In genomic region chr9:57259736-57260135, GRCm38 (mm10) we compare ENCODE assay signal across 8 mouse cellular contexts. TPM values are rescaled to one million over a fixed set of nuclear protein-coding genes. Genes with fewer than 3 reads are reported as not detected.
DNase-seq lines count a peak whose midpoint lies in the region; ATAC-seq and TF ChIP-seq lines count a peak whose summit lies in the region.

No protein-coding gene starts in this region.

- H3K9me3 ChIP-seq in G1E (replicated peaks): no peaks in the 10 kb centered on the region
- H3K9me3 ChIP-seq in lung, embryonic 15.5 days: no peaks in the 10 kb centered on the region

- peaks cover 66% of the 10 kb centered on the region for H3K36me3 ChIP-seq in G1E (replicated peaks)
- H3K36me3 ChIP-seq in lung, embryonic 15.5 days: peaks cover 38% of the 10 kb centered on the region

- H3K4me2 ChIP-seq in lung, embryonic 15.5 days: peak overlapping the region; percentile 88

- no peak overlapping the region; the same call in 1 of the 2 replicates for H3K4me3 ChIP-seq in G1E (ENCODE audit: low read depth, low read length)
- no peak overlapping the region for H3K4me3 ChIP-seq in lung, embryonic 15.5 days

- 1% methylated on average over 3 of the region's 3 CpGs for WGBS in lung, embryonic 15.5 days

- H3K27me3 ChIP-seq in G1E (ENCODE audit: insufficient read depth, low read length): no peaks in the 10 kb centered on the region
- H3K27me3 ChIP-seq in lung, embryonic 15.5 days: no peaks in the 10 kb centered on the region

- peak; percentile 89 for TF ChIP-seq CTCF in G1E (IDR thresholded peaks at IDR 0.05; ENCODE audit: low read depth, low read length)

- no peak overlapping the region for H3K27ac ChIP-seq in lung, embryonic 15.5 days

- peaks cover 78% of the 10 kb centered on the region for H3K4me1 ChIP-seq in G1E (ENCODE audit: insufficient read depth, low read depth, low read length)
- peaks cover 30% of the 10 kb centered on the region for H3K4me1 ChIP-seq in lung, embryonic 15.5 days

- no peak overlapping the region for H3K9ac ChIP-seq in lung, embryonic 15.5 days

- DNase-seq in G1E (ENCODE audit: low spot score): peak; percentile 76
- DNase-seq in c-Kit-negative CD71-positive TER-119-positive erythroid progenitor cells, embryonic 14.5 days (ENCODE audit: low read depth, low spot score): peak; percentile 87
- DNase-seq in forelimb bud, embryonic 11.5 days (ENCODE audit: low read depth, low spot score): peak; percentile 91
- DNase-seq in heart, postnatal 4 days: peak; percentile 97
- peak; percentile 81 to 92 for DNase-seq in layer of hippocampus, adult 8-10 months (ENCODE audit: low spot score in 2 of 2)
- DNase-seq in retina, embryonic 14.5 days (ENCODE audit: low spot score): peak; percentile 94
- peak; percentile 91 for DNase-seq in thymus, postnatal 25 days

- ATAC-seq in G1E (ENCODE audit: extremely low read depth, insufficient number of reproducible peaks, low FRiP score, poor library complexity, severe bottlenecking): peak; percentile 67; the same call in 1 of the 2 replicates
- ATAC-seq in lung, embryonic 15.5 days (ENCODE audit: borderline replicate concordance, extremely low read depth, low FRiP score, low TSS enrichment): no peak

RNA-seq across cellular contexts. Expression of gene 1700017B05Rik, which starts 2.7 kb away (rescaled TPM):
- 88.1 and 99.3 TPM in 2 replicates for total RNA-seq in G1E (2014; fragmentation: Nextera tagmentation)
- 20.1 and 21.1 TPM in 2 replicates for total RNA-seq in G1E (2017)
- 154 and 169 TPM in 2 replicates for polyA plus RNA-seq in G1E (2012)
- total RNA-seq in heart, postnatal 4 days (2021): 10 to 100 TPM; 21.6 to 26.6 TPM
- 10 to 100 TPM; 25.0 to 43.8 (median 34.1) TPM for total RNA-seq in layer of hippocampus, adult 8-10 months (2022)
- 19.5 and 21.7 TPM in 2 replicates for polyA plus RNA-seq in lung, embryonic 15.5 days (2015; fragmentation: Nextera tagmentation; extraction: Ambion mirVana)

RNA-seq across cellular contexts. Expression of gene Trcg1, which starts 23.4 kb away (rescaled TPM):
- total RNA-seq in G1E (2014; fragmentation: Nextera tagmentation): not detected in 2 replicates
- total RNA-seq in G1E (2017): 0.16 TPM in 1 of 2 replicates, not detected in the other
- not detected in 2 replicates for polyA plus RNA-seq in G1E (2012)
- total RNA-seq in heart, postnatal 4 days (2021): not detected
- not detected for total RNA-seq in layer of hippocampus, adult 8-10 months (2022)
- polyA plus RNA-seq in lung, embryonic 15.5 days (2015; fragmentation: Nextera tagmentation; extraction: Ambion mirVana): not detected in 2 replicates
